Mouse (Mus musculus) mammary gland, adult 2 months (tissue): ENCODE results near the gene Abcd2. TPM values are rescaled to one million over a fixed set of nuclear protein-coding genes. Genes with fewer than 3 reads are reported as not detected.

ENCODE experiments used
- polyA plus RNA-seq: library from polyadenylated mRNA; depleted of rRNA; stranded (reverse); fragments of >200 nt; gene quantifications from 2 replicates; pipeline ENCODE4 v1.2.3, GENCODE M21; 2012; ENCODE audit warnings: low replicate concordance; rRNA removed

Abcd2 gene
- 28.0 and 86.6 TPM in 2 replicates for polyA plus RNA-seq

DNA sequence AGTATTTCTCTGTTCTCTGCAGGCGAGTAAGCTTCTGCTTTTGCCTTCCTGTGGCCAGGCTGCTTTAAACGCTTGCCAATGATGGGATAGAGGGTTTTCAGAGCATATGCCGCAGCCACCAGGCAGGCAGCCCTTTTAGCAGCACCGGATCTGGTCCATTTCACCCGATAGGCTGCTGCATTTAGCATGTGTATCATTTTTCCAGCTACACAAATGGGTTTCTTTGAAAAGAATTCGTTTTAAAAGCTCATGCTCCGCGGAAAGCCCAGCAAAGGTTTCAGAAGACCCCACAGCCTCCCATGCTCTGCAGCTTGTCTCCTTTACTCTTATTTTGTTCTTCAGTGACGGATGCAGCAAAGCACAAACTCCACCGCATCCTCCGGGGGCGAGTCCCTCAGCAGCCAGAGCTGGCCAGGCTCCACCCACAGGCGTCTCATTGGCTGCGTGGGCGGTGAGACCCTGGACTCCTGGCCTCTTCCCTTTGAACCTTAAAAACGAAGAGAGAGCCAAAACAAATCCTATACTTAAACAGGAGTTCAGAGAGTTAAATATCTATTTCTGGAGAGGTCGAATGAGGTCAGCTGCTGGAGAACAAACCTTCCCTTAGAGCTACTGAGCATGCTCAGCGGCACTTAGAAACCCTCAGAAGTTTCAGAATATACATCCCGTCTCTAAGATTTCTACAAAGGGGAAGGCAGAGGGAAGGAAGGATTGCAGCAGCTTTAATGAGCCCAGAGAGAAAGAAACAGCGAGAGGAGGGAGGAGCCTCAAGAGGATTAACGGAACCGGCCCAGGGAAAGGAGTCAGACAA, at the start of gene Abcd2:
Abcd2 (minus strand) TSS at position 388 of the 811 bp plus-strand sequence.

DNA sequence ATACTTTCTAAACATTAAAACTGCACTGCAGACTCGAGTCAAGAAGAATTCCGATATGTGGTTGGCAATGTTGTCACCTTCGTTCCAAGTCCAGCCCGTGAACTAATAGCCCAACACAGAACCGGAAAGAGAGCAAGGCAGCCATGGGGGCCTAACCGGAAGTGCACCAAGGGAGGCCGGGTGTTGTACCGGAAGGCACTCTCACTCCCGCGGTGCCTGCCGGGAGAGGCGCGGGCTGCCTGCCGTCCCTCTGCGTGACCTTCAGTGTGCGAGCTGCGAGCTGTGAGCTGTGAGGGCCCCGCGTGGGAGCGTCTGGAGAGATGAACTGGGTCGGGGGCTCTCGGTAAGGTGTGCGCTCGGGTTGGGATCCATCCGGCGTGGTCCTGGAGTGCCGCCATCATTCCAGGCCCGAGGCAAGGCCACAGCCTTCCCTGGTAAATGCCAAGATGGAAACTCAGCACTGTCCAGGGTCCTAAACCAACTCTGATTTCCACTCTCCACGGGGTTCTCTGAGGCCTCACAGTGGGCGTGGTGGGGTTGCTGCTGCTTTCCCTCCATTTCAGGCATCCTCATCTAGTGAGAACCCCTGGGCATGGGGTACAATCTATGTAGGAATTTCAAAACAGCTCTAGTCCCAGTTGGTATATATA, 7.8 kb upstream of the Abcd2 start, which contains the start of gene CN725425:
CN725425 (plus strand) TSS at position 239 of the 650 bp plus-strand sequence.

Other genes with a start within 250 kb of the Abcd2 start
- 2.3 and 4.8 TPM in 2 replicates for gene Kif21a, start 141.9 kb downstream of the Abcd2 start, polyA plus RNA-seq
- gene CN725425, start 7.7 kb upstream of the Abcd2 start, polyA plus RNA-seq = not detected in 2 replicates